Mouse (Mus musculus): ENCODE measurements at regions not wholly inside any gene's neighbourhood (a gene's known extent, or its start where the extent isn't known, plus 50 kb on each side); places are given as distances from the start of the nearest gene placed in this dataset.

DNA sequence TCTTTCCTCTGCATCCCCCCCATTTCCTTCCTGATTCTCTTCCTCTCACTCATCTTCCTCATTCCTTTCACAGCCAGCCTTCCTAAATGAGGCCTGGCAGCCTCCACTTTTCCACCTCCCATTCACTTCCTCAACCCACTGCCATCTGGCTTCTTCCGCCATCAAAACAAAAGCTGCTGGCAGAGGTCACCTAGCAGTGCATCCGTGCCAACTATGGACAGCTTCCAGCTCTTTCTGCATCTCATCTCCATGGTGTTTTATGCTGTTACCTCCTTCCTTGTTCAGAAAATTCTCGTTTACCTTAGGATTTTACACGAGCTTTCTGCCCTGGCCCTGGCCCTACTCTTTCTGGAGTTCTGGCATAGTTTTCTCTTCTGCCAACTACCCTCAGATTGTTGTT is 262.9 kb upstream of the Rps6ka3 start:
- TF ChIP-seq CTCF (IDR thresholded peaks at IDR 0.05) (no peak), EP300 (IDR thresholded peaks at IDR 0.05) (no peak)

Measured in lung, postnatal 0 days (tissue).